Mouse (Mus musculus): ENCODE results near the gene Alpl. TPM values are rescaled to one million over a fixed set of nuclear protein-coding genes. Genes with fewer than 3 reads are reported as not detected.

Gene Alpl
- total and polyA plus RNA-seq, 3 experiments, result 62.9 to 164 (median 115) TPM

- TF ChIP-seq JUN (IDR thresholded peaks at IDR 0.05; ENCODE audit: insufficient read depth, low read depth, low read length) (no peak), CHD2 (IDR thresholded peaks at IDR 0.05; ENCODE audit: low read length) (peak; percentile 81), ZMIZ1 (IDR thresholded peaks at IDR 0.05; ENCODE audit: low read depth, low read length) (no peak), HCFC1 (IDR thresholded peaks at IDR 0.05; ENCODE audit: low read depth, low read length) (no peak), BHLHE40 (IDR thresholded peaks at IDR 0.05; ENCODE audit: low read depth, low read length) (peak; percentile 54; the same call in 1 of the 2 replicates), ZKSCAN1 (IDR thresholded peaks at IDR 0.05; ENCODE audit: borderline replicate concordance, low read depth, low read length) (no peak), POLR2AphosphoS2 (IDR thresholded peaks at IDR 0.05; ENCODE audit: low read depth, low read length) (no peak), CHD1 (IDR thresholded peaks at IDR 0.05; ENCODE audit: low read depth, low read length) (0 out of 2 replicates have a peak, but pooled peaks have one; percentile 78), TBP (conservative IDR thresholded peaks at IDR 0.05; ENCODE audit: low read depth, low read length) (no peak), RCOR1 (conservative IDR thresholded peaks at IDR 0.05; ENCODE audit: low read depth, low read length) (0 out of 2 replicates have a peak, but pooled peaks have one; percentile 38), EP300 (IDR thresholded peaks at IDR 0.05; ENCODE audit: low read length) (peak; percentile 42), USF1 (IDR thresholded peaks at IDR 0.05; ENCODE audit: low read depth, low read length) (no peak), NELFE (IDR thresholded peaks at IDR 0.05; ENCODE audit: low read depth, low read length) (no peak)
Measured at GRCm38 (mm10) chr4:137763920-137764495, 32.2 kb downstream of the Alpl start (continued).

GRCm38 (mm10) chr4:137762886-137763285 is 33.3 kb downstream of the Alpl start:
- no peak overlapping the region for H3K4me3 ChIP-seq (replicated peaks in 1 of 3; ENCODE audit: low read depth in 2 of 3, low read length in 2 of 3, poor library complexity in 1 of 3)
- dilution Hi-C loops (cut with MboI; ENCODE audit: extremely low pct_ligation_motif_present, extremely low pct_unique_long_range_greater_than_20kb, low sequenced_read_pairs), result no loop called here
- H3K27ac ChIP-seq (ENCODE audit: insufficient read depth, low read depth), result no peak overlapping the region
- TF ChIP-seq BHLHE40 (IDR thresholded peaks at IDR 0.05; ENCODE audit: low read depth, low read length) (no peak), MAFK (IDR thresholded peaks at IDR 0.05; ENCODE audit: insufficient replicate concordance, low read length) (no peak), UBTF (IDR thresholded peaks at IDR 0.05; ENCODE audit: low read depth, low read length) (no peak), MXI1 (IDR thresholded peaks at IDR 0.05; ENCODE audit: low read depth, low read length) (no peak), USF1 (IDR thresholded peaks at IDR 0.05; ENCODE audit: low read depth, low read length) (peak; percentile 10; the same call in 1 of the 2 replicates), CHD2 (IDR thresholded peaks at IDR 0.05; ENCODE audit: low read length) (no peak), KAT2A (IDR thresholded peaks at IDR 0.05; ENCODE audit: insufficient replicate concordance, low read length) (no peak), CTCF (conservative IDR thresholded peaks at IDR 0.05 in 1 of 2, IDR thresholded peaks at IDR 0.05 in 1 of 2; ENCODE audit: low read depth in 2 of 2, low read length in 2 of 2) (no peak), TBP (conservative IDR thresholded peaks at IDR 0.05; ENCODE audit: low read depth, low read length) (no peak), PAX5 (IDR thresholded peaks at IDR 0.05; ENCODE audit: low read length) (no peak), MAX (IDR thresholded peaks at IDR 0.05; ENCODE audit: low read length) (no peak), MEF2A (IDR thresholded peaks at IDR 0.05; ENCODE audit: borderline replicate concordance, low read depth, low read length) (no peak), USF2 (conservative IDR thresholded peaks at IDR 0.05; ENCODE audit: low read depth, low read length) (peak; percentile 29; the same call in 1 of the 2 replicates), ZMIZ1 (IDR thresholded peaks at IDR 0.05; ENCODE audit: low read depth, low read length) (no peak), SMC3 (IDR thresholded peaks at IDR 0.05; ENCODE audit: low read depth, low read length) (no peak)
- DNase-seq (ENCODE audit: extremely low read depth), result no peak
- no peak overlapping the region for H3K9ac ChIP-seq (ENCODE audit: insufficient read depth, low read depth)
- in situ Hi-C loops (cut with MboI; ENCODE audit: low pct_ligation_motif_present, low pct_unique_long_range_greater_than_20kb, low sequenced_read_pairs), result no loop called here
- H3K79me2 ChIP-seq (replicated peaks; ENCODE audit: control insufficient read depth, extremely low read depth, insufficient read depth, poor library complexity, severe bottlenecking), result peaks cover 50% of the 10 kb centered on the region
- no peak overlapping the region for H3K4me2 ChIP-seq (ENCODE audit: insufficient read depth, low read depth, poor library complexity, severe bottlenecking)
- no peaks in the 10 kb centered on the region for H3K9me3 ChIP-seq (replicated peaks; ENCODE audit: low read length)
- peaks cover 13 to 56% of the 10 kb centered on the region in 2 experiments for H3K4me1 ChIP-seq (ENCODE audit: control insufficient read depth in 1 of 2, insufficient read depth in 2 of 2)
- peaks cover 11 to 67% of the 10 kb centered on the region in 2 experiments for H3K36me3 ChIP-seq (replicated peaks in 1 of 2; ENCODE audit: control insufficient read depth in 1 of 2, insufficient read depth in 1 of 2, low read length in 1 of 2)
- no peaks in the 10 kb centered on the region for H3K27me3 ChIP-seq (replicated peaks)

Data from CH12.LX (cell line).